Mouse (Mus musculus): ENCODE results near the gene Ugt1a5. TPM values are rescaled to one million over a fixed set of nuclear protein-coding genes. Genes with fewer than 3 reads are reported as not detected.
"Not testable (repeated sequence)": the region's sequence is repeated elsewhere in the genome, so short reads cannot be mapped to it uniquely, and the experiment has no call there.

The Ugt1a5 gene
- total and polyA plus RNA-seq, 2 experiments = 119 to 159 TPM

- no peak for TF ChIP-seq CTCF (IDR thresholded peaks at IDR 0.05; ENCODE audit: low read depth, low read length)
- Histone ChIP-seq H3K36me3 (ENCODE audit: control insufficient read depth, insufficient read depth, low read length) (peaks cover 27% of the 10 kb centered on the region), H3K79me2 (ENCODE audit: control insufficient read depth, insufficient read depth, low read length) (peaks cover 9% of the 10 kb centered on the region), H3K4me1 (ENCODE audit: control insufficient read depth, insufficient read depth, low read length) (peaks cover 8% of the 10 kb centered on the region), H3K9ac (ENCODE audit: low read depth, low read length) (no peak overlapping the region), H3K27me3 (ENCODE audit: control insufficient read depth, insufficient read depth, low read length) (no peaks in the 10 kb centered on the region), H3K27ac (replicated peaks; ENCODE audit: insufficient read depth, low read depth, low read length) (no peak overlapping the region), H3K4me3 (ENCODE audit: insufficient read depth, low read depth, low read length) (no peak overlapping the region)
- 38% methylated on average over 3 of the region's 3 CpGs for WGBS
- peak; percentile 78 for DNase-seq (ENCODE audit: extremely low read depth, low read depth, low spot score)
Observed at GRCm38 (mm10) chr1:88217576-88217975, 51.8 kb downstream of the Ugt1a5 start.

GRCm38 (mm10) chr1:88218051-88218450, 52.2 kb downstream of the Ugt1a5 start:
- Histone ChIP-seq H3K36me3 (ENCODE audit: control insufficient read depth, insufficient read depth, low read length) (peaks cover 27% of the 10 kb centered on the region), H3K9ac (ENCODE audit: low read depth, low read length) (no peak overlapping the region), H3K27ac (replicated peaks; ENCODE audit: insufficient read depth, low read depth, low read length) (no peak overlapping the region), H3K79me2 (ENCODE audit: control insufficient read depth, insufficient read depth, low read length) (peaks cover 9% of the 10 kb centered on the region), H3K27me3 (ENCODE audit: control insufficient read depth, insufficient read depth, low read length) (no peaks in the 10 kb centered on the region), H3K4me3 (ENCODE audit: insufficient read depth, low read depth, low read length) (no peak overlapping the region), H3K4me1 (ENCODE audit: control insufficient read depth, insufficient read depth, low read length) (peaks cover 8% of the 10 kb centered on the region)
- DNase-seq (ENCODE audit: extremely low read depth, low read depth, low spot score) = no peak
- 77% methylated on average over 9 of the region's 9 CpGs for WGBS
- TF ChIP-seq POLR2A (IDR thresholded peaks at IDR 0.05; ENCODE audit: extremely low read depth, insufficient read depth, low read length) = no peak
- no peak for TF ChIP-seq CTCF (IDR thresholded peaks at IDR 0.05; ENCODE audit: low read depth, low read length)

GRCm38 (mm10) chr1:88218591-88218990, 52.8 kb downstream of the Ugt1a5 start:
- no peak overlapping the region for H3K9ac ChIP-seq (ENCODE audit: low read depth, low read length)
- H3K27me3 ChIP-seq (ENCODE audit: control insufficient read depth, insufficient read depth, low read length) = no peaks in the 10 kb centered on the region
- no peak overlapping the region for H3K27ac ChIP-seq (replicated peaks; ENCODE audit: insufficient read depth, low read depth, low read length)
- peaks cover 8% of the 10 kb centered on the region for H3K4me1 ChIP-seq (ENCODE audit: control insufficient read depth, insufficient read depth, low read length)
- H3K79me2 ChIP-seq (ENCODE audit: control insufficient read depth, insufficient read depth, low read length) = peaks cover 9% of the 10 kb centered on the region
- no peak overlapping the region for H3K4me3 ChIP-seq (ENCODE audit: insufficient read depth, low read depth, low read length)
- WGBS = 52% methylated on average over 4 of the region's 4 CpGs
- no peak for DNase-seq (ENCODE audit: extremely low read depth, low read depth, low spot score)
- peaks cover 27% of the 10 kb centered on the region for H3K36me3 ChIP-seq (ENCODE audit: control insufficient read depth, insufficient read depth, low read length)
- no peak for TF ChIP-seq POLR2A (IDR thresholded peaks at IDR 0.05; ENCODE audit: extremely low read depth, insufficient read depth, low read length)
- no peak for TF ChIP-seq CTCF (IDR thresholded peaks at IDR 0.05; ENCODE audit: low read depth, low read length)

GRCm38 (mm10) chr1:88219054-88219453, 53.2 kb downstream of the Ugt1a5 start:
- Histone ChIP-seq H3K79me2 (ENCODE audit: control insufficient read depth, insufficient read depth, low read length) (peaks cover 8% of the 10 kb centered on the region), H3K4me1 (ENCODE audit: control insufficient read depth, insufficient read depth, low read length) (peaks cover 8% of the 10 kb centered on the region), H3K36me3 (ENCODE audit: control insufficient read depth, insufficient read depth, low read length) (peaks cover 27% of the 10 kb centered on the region), H3K27ac (replicated peaks; ENCODE audit: insufficient read depth, low read depth, low read length) (no peak overlapping the region), H3K27me3 (ENCODE audit: control insufficient read depth, insufficient read depth, low read length) (no peaks in the 10 kb centered on the region), H3K4me3 (ENCODE audit: insufficient read depth, low read depth, low read length) (no peak overlapping the region), H3K9ac (ENCODE audit: low read depth, low read length) (no peak overlapping the region)
- DNase-seq (ENCODE audit: extremely low read depth, low read depth, low spot score) = peak; percentile 70
- TF ChIP-seq CTCF (IDR thresholded peaks at IDR 0.05; ENCODE audit: low read depth, low read length) = no peak
- TF ChIP-seq POLR2A (IDR thresholded peaks at IDR 0.05; ENCODE audit: extremely low read depth, insufficient read depth, low read length) = no peak
- WGBS = 16% methylated on average over 1 of the region's 1 CpGs

GRCm38 (mm10) chr1:88220336-88220735, 54.5 kb downstream of the Ugt1a5 start:
- H3K27me3 ChIP-seq (ENCODE audit: control insufficient read depth, insufficient read depth, low read length) = no peaks in the 10 kb centered on the region
- H3K4me1 ChIP-seq (ENCODE audit: control insufficient read depth, insufficient read depth, low read length) = peaks cover 2% of the 10 kb centered on the region; the same call in 1 of the 2 replicates
- TF ChIP-seq POLR2A (IDR thresholded peaks at IDR 0.05; ENCODE audit: extremely low read depth, insufficient read depth, low read length) (no peak), CTCF (IDR thresholded peaks at IDR 0.05; ENCODE audit: low read depth, low read length) (no peak)
- no peak overlapping the region for H3K9ac ChIP-seq (ENCODE audit: low read depth, low read length)
- H3K4me3 ChIP-seq (ENCODE audit: insufficient read depth, low read depth, low read length) = no peak overlapping the region
- H3K79me2 ChIP-seq (ENCODE audit: control insufficient read depth, insufficient read depth, low read length) = no peaks in the 10 kb centered on the region
- H3K27ac ChIP-seq (replicated peaks; ENCODE audit: insufficient read depth, low read depth, low read length) = no peak overlapping the region
- peaks cover 22% of the 10 kb centered on the region for H3K36me3 ChIP-seq (ENCODE audit: control insufficient read depth, insufficient read depth, low read length)
- DNase-seq (ENCODE audit: extremely low read depth, low read depth, low spot score) = peak; percentile 53

- H3K27me3 ChIP-seq (ENCODE audit: control insufficient read depth, insufficient read depth, low read length) = no peaks in the 10 kb centered on the region
- no peaks in the 10 kb centered on the region for H3K79me2 ChIP-seq (ENCODE audit: control insufficient read depth, insufficient read depth, low read length)
- WGBS = 52% methylated on average over 2 of the region's 2 CpGs
- TF ChIP-seq POLR2A (IDR thresholded peaks at IDR 0.05; ENCODE audit: extremely low read depth, insufficient read depth, low read length) (no peak), CTCF (IDR thresholded peaks at IDR 0.05; ENCODE audit: low read depth, low read length) (no peak)
- H3K4me1 ChIP-seq (ENCODE audit: control insufficient read depth, insufficient read depth, low read length) = peaks cover 2% of the 10 kb centered on the region; the same call in 1 of the 2 replicates
- peaks cover 5% of the 10 kb centered on the region for H3K36me3 ChIP-seq (ENCODE audit: control insufficient read depth, insufficient read depth, low read length)
- H3K4me3 ChIP-seq (ENCODE audit: insufficient read depth, low read depth, low read length) = no peak overlapping the region
- no peak overlapping the region for H3K27ac ChIP-seq (replicated peaks; ENCODE audit: insufficient read depth, low read depth, low read length)
- DNase-seq (ENCODE audit: extremely low read depth, low read depth, low spot score) = no peak
- no peak overlapping the region for H3K9ac ChIP-seq (ENCODE audit: low read depth, low read length)
Observed at GRCm38 (mm10) chr1:88222216-88222615, 56.4 kb downstream of the Ugt1a5 start.

GRCm38 (mm10) chr1:88223011-88223515, 57.3 kb downstream of the Ugt1a5 start:
- not testable (repeated sequence) for H3K4me1 ChIP-seq (ENCODE audit: control insufficient read depth, insufficient read depth, low read length); H3K79me2 ChIP-seq (ENCODE audit: control insufficient read depth, insufficient read depth, low read length); H3K27me3 ChIP-seq (ENCODE audit: control insufficient read depth, insufficient read depth, low read length); DNase-seq (ENCODE audit: extremely low read depth, low read depth, low spot score); H3K4me3 ChIP-seq (ENCODE audit: insufficient read depth, low read depth, low read length); H3K36me3 ChIP-seq (ENCODE audit: control insufficient read depth, insufficient read depth, low read length); H3K9ac ChIP-seq (ENCODE audit: low read depth, low read length); H3K27ac ChIP-seq (replicated peaks; ENCODE audit: insufficient read depth, low read depth, low read length)

Measured in liver, adult 2 months (tissue).